Mouse (Mus musculus) limb, embryonic 15.5 days (tissue): ENCODE results near the gene Zfp114. TPM values are rescaled to one million over a fixed set of nuclear protein-coding genes. Genes with fewer than 3 reads are reported as not detected.
A peak's percentile ranks its signal among the peaks of the same experiment; 100 is the strongest.

Experiments
- ATAC-seq: fragments of 200-750 bp; cut with Nextera tagmentation; 2 replicates; pipeline ENCODE4 v1.8.0; 2017; ENCODE audit warnings: low read depth, moderate TSS enrichment; ENCODE audit not compliant: insufficient number of reproducible peaks, low FRiP score, low TSS enrichment
- H3K27ac ChIP-seq: fragments of 300-500 bp; sonication (generic); 2 replicates; pipeline ENCODE4 v1.5.1; 2015; ENCODE audit warnings: moderate library complexity, mild to moderate bottlenecking, inconsistent platforms
- H3K27me3 ChIP-seq: fragments of 300-500 bp; sonication (generic); 2 replicates; pipeline ENCODE4 v1.6.1; 2015; ENCODE audit warnings: inconsistent platforms
- H3K36me3 ChIP-seq: fragments of 300-500 bp; sonication (generic); 2 replicates; pipeline ENCODE4 v1.6.1; 2015; ENCODE audit warnings: inconsistent platforms
- H3K4me1 ChIP-seq: fragments of 300-500 bp; sonication (generic); 2 replicates; pipeline ENCODE4 v1.6.1; 2015; ENCODE audit warnings: inconsistent platforms
- H3K4me2 ChIP-seq: fragments of 300-500 bp; sonication (generic); 2 replicates; pipeline ENCODE4 v1.6.1; 2015; ENCODE audit warnings: mild to moderate bottlenecking, inconsistent platforms
- H3K4me3 ChIP-seq: fragments of 300-500 bp; sonication (generic); 2 replicates; pipeline ENCODE4 v1.5.1; 2015; ENCODE audit warnings: mild to moderate bottlenecking, inconsistent platforms
- H3K9ac ChIP-seq: fragments of 300-500 bp; sonication (generic); 2 replicates; pipeline ENCODE4 v1.6.1; 2015; ENCODE audit warnings: inconsistent platforms
- H3K9me3 ChIP-seq: fragments of 300-500 bp; sonication (generic); 2 replicates; pipeline ENCODE4 v1.6.1; 2016; ENCODE audit warnings: inconsistent platforms
- WGBS: fragments of 180-500 bp; shearing (Covaris S2); methylation state at CpG from one replicate; pipeline ENCODE4 v1.1.7; 2015; 5-methylcytosine and 5-hydroxymethylcytosine counted together
- polyA plus RNA-seq: library from polyadenylated mRNA; unstranded; fragments of >200 nt; fragmentation: Nextera tagmentation; extraction: Ambion mirVana; gene quantifications from 2 replicates; pipeline ENCODE4 v1.2.1, GENCODE M21; 2015

The Zfp114 gene
- polyA plus RNA-seq, 1 experiment from 2014 or later, result 5.2 TPM

DNA sequence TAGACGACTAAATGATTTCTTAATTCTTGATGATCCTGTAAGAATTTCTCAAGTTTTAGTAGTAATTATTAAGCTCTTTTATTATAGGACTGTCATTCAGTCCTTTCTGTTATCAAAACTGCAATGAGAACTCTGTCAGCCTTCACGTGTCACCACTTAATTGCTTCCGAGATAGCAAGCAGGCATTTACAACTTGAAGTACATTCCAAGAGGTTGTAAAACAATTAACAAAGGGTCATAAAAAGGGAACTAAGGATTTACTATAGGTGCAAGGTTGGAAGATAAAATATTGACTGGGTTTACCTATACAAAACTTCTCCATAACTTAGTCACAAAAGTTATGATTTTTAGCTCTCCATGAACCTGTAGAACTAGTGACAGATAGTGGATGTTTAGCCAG lies 18.3 kb downstream of the Zfp114 start:
- H3K9me3 ChIP-seq, result 0 out of 2 replicates have a peak, but pooled peaks cover 2% of the 10 kb centered on the region
- ATAC-seq, result no peak
- no peak overlapping the region for H3K27ac ChIP-seq
- peaks cover 35% of the 10 kb centered on the region for H3K36me3 ChIP-seq
- no peaks in the 10 kb centered on the region for H3K4me1 ChIP-seq
- WGBS, result 54% methylated on average over 3 of the region's 3 CpGs
- no peak overlapping the region for H3K9ac ChIP-seq
- H3K4me2 ChIP-seq, result no peak overlapping the region
- H3K4me3 ChIP-seq, result no peak overlapping the region
- H3K27me3 ChIP-seq, result no peaks in the 10 kb centered on the region

DNA sequence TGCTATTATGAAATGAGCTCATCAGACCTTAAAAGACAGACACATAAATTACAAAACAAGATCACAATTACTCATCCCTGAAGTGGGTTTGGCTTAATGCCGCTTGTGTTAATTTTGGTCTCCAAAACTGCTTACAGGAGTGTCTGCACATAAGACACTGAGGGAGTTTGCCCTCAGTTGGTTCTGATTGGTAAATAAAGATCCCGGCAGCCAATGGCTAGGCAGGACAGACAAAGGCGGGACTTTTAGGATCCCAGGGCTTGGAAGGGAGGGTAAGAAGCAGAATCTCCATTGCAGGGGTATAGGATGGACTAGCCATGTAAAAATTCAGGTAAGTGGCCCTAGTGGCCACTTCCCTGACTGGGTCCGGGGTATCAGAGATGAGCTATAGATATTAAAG lies 22.1 kb downstream of the Zfp114 start:
- Histone ChIP-seq H3K4me1 (no peaks in the 10 kb centered on the region), H3K9me3 (0 out of 2 replicates have a peak, but pooled peaks cover 7% of the 10 kb centered on the region), H3K36me3 (peaks cover 72% of the 10 kb centered on the region), H3K27me3 (no peaks in the 10 kb centered on the region), H3K4me3 (no peak overlapping the region), H3K9ac (no peak overlapping the region), H3K27ac (no peak overlapping the region), H3K4me2 (no peak overlapping the region)
- 93% methylated on average over 4 of the region's 4 CpGs for whole genome bisulfite sequencing
- ATAC-seq, result no peak

DNA sequence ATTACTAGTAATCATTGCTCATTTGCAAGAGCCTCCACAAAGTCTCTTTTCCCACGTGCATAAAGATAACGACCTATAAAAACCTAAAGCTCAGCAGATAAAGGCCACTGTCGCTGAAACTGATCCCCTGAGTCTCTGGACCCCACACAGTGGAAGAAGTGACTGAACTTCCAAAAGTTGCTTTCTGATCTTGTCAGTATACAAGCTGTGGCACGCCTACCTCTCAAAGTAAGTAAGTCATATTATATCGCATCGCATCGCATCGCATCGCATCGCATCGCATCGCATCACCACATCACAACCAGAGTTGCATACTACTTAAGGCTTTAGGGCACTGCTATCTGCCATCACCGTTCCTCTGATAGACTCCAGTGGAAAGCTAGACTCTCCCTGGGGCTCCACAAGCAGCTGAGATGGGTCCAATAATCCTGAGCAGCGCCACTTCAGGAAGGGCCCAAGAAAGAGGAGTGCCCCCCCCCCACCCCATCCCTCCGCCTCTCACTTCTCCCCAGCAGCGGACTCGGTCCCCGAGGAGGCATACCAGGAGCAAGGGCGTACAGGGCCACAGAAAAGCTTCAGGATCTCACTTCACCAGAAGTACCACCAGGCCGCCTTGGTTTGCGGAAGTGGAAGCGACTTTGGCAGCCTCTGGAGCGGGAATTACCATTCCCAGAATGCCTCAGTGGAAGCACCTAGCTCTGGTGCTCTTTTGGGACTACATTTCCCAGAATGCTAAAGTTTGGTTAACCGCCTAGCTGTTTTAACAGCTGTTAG lies 32.8 kb downstream of the Zfp114 start:
- H3K9me3 ChIP-seq, result no peaks in the 10 kb centered on the region
- WGBS, result 13% methylated on average over 24 of the region's 24 CpGs
- peak overlapping the region; percentile 49 for H3K4me2 ChIP-seq
- peak overlapping the region; percentile 87 for H3K27ac ChIP-seq
- H3K9ac ChIP-seq, result peak overlapping the region; percentile 81
- peak; percentile 85 for ATAC-seq
- H3K4me1 ChIP-seq, result peaks cover 4% of the 10 kb centered on the region; the same call in 1 of the 2 replicates
- peaks cover 27% of the 10 kb centered on the region for H3K36me3 ChIP-seq
- no peaks in the 10 kb centered on the region for H3K27me3 ChIP-seq
- H3K4me3 ChIP-seq, result peak overlapping the region; percentile 66

DNA sequence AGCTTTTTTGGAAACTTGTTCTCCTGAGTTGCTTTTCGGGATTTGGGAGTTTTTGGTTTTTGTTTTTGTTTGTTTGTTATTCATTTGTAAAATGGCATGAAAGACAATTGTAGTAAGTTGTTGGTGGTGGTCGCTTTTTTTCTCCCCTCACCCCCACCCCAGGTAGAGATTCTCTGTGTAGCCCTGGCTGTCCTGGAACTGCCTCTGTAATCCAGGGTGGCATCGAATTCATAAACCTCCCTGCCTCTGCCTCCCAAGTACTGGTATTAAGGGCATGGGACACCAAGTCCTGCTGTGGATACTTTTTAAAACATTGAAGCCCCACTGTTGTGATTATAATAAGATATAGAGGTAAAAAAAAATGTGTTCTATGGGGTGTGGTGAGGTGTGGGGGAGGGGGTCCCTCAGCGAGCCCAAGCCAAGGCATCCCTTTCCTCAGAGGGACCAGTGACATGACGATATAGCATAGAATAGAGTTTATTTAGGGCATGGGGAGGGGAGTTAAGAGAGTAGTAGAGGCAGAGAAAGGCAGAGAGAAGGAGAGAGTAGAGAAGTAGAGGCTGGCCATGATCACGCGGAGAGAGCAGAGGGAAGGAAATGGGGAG lies 33.5 kb downstream of the Zfp114 start:
- WGBS, result 55% methylated on average over 7 of the region's 7 CpGs
- Histone ChIP-seq H3K36me3 (peaks cover 22% of the 10 kb centered on the region), H3K9ac (no peak overlapping the region), H3K4me1 (peaks cover 4% of the 10 kb centered on the region; the same call in 1 of the 2 replicates), H3K27ac (no peak overlapping the region), H3K4me3 (peak overlapping the region; percentile 66), H3K27me3 (no peaks in the 10 kb centered on the region), H3K4me2 (peak overlapping the region; percentile 49; the same call in 1 of the 2 replicates), H3K9me3 (no peaks in the 10 kb centered on the region)
- no peak for ATAC-seq

DNA sequence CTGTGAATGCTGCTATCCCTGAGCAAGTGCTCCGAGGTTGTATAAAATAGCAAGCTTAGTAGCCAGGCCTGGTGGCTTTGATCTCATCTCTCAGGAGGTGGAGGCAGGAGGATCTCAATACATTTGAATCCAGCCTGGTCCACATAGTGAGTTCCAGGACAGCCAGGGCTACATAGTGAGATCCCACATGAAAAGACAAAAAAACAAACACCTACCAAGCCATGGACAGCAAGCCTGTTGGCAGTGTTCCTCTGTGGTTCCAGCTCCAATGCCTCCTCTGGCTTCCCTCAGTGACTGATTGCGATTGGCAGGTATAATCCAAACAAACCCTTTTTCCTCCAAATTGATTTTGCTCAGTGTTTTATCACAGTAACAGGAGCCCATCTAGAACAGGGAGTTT lies 35.4 kb downstream of the Zfp114 start:
- no peak overlapping the region for H3K4me3 ChIP-seq
- peaks cover 4% of the 10 kb centered on the region; the same call in 1 of the 2 replicates for H3K4me1 ChIP-seq
- 78% methylated on average over 2 of the region's 2 CpGs for WGBS
- H3K27ac ChIP-seq, result no peak overlapping the region
- no peak for ATAC-seq
- no peaks in the 10 kb centered on the region for H3K27me3 ChIP-seq
- H3K9me3 ChIP-seq, result no peaks in the 10 kb centered on the region
- peaks cover 7% of the 10 kb centered on the region; the same call in 1 of the 2 replicates for H3K36me3 ChIP-seq
- H3K4me2 ChIP-seq, result no peak overlapping the region
- no peak overlapping the region for H3K9ac ChIP-seq

DNA sequence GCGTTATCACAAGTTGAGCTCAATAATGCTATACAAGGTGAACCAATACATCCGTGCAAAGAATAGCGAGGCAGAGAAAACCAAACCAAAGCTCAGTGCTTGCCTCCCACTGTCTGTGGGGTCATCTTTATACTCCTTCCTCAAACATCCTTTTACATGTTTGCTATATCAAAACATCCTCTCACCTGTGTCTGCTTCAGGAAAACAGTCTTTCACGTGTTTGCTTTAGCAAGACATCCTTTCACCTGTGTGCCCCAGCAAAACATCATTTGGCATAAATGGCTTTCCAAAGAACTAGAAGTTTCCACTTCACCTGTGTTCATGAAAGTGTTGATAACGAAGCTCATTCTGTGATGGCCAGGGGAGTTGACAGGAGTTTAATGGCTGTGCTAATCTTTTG lies 36.5 kb downstream of the Zfp114 start, which contains the start of gene Zfp111:
Gene Zfp111, minus strand, starts transcription at position 101 of the 400 bp plus-strand sequence.
- no peak for ATAC-seq
- H3K27ac ChIP-seq, result no peak within 1 kb of the TSS

More for the DNA sequence above, 36.5 kb downstream of the Zfp114 start, which contains the start of gene Zfp111:
- Histone ChIP-seq H3K4me1 (peaks cover 4% of the 10 kb centered on the region; the same call in 1 of the 2 replicates), H3K9me3 (no peaks in the 10 kb centered on the region), H3K36me3 (no peaks in the 10 kb centered on the region), H3K4me3 (no peak within 1 kb of the TSS), H3K4me2 (no peak within 1 kb of the TSS), H3K27me3 (no peaks in the 10 kb centered on the region), H3K9ac (no peak within 1 kb of the TSS)
- WGBS, result 81% methylated on average over 5 of the region's 5 CpGs

Other genes with a start within 250 kb of the Zfp114 start
- not detected in 2 replicates for gene Vmn1r179, start 248.1 kb upstream of the Zfp114 start, polyA plus RNA-seq
- not detected in 2 replicates for gene Vmn1r180, start 224.4 kb upstream of the Zfp114 start, polyA plus RNA-seq
- not detected in 2 replicates for gene Vmn1r181, start 200.4 kb upstream of the Zfp114 start, polyA plus RNA-seq
- gene V1rd19, start 173.4 kb upstream of the Zfp114 start, polyA plus RNA-seq, result not detected in 2 replicates
- gene Vmn1r183, start 121.8 kb upstream of the Zfp114 start, polyA plus RNA-seq, result not detected in 2 replicates
- gene Zfp180, start 93.1 kb upstream of the Zfp114 start, polyA plus RNA-seq, result 19.1 and 20.4 TPM in 2 replicates
- gene Zfp112, start 62.7 kb upstream of the Zfp114 start, polyA plus RNA-seq, result 6.9 and 7.9 TPM in 2 replicates
- 16.9 and 19.7 TPM in 2 replicates for gene Zfp235, start 40.9 kb upstream of the Zfp114 start, polyA plus RNA-seq
- gene Zfp111, start 36.4 kb downstream of the Zfp114 start, polyA plus RNA-seq, result 10.4 and 11.7 TPM in 2 replicates
- gene Zfp109, start 62.5 kb downstream of the Zfp114 start, polyA plus RNA-seq, result 4.7 and 5.1 TPM in 2 replicates
- gene Zfp108, start 79.7 kb downstream of the Zfp114 start, polyA plus RNA-seq, result 5.5 and 6.1 TPM in 2 replicates
- gene Zfp93, start 95.4 kb downstream of the Zfp114 start, polyA plus RNA-seq, result 9.1 and 10.2 TPM in 2 replicates
- 39.6 and 49.2 TPM in 2 replicates for gene Zfp61, start 126.2 kb downstream of the Zfp114 start, polyA plus RNA-seq
- gene Zfp94, start 141.6 kb downstream of the Zfp114 start, polyA plus RNA-seq, result 12.2 and 12.8 TPM in 2 replicates
- gene Tescl, start 158.9 kb downstream of the Zfp114 start, polyA plus RNA-seq, result not detected in 2 replicates
- 55.8 and 59.7 TPM in 2 replicates for gene Lypd5, start 174.1 kb downstream of the Zfp114 start, polyA plus RNA-seq
- 3.0 and 3.4 TPM in 2 replicates for gene Kcnn4, start 195.2 kb downstream of the Zfp114 start, polyA plus RNA-seq
- gene Smg9, start 224.6 kb downstream of the Zfp114 start, polyA plus RNA-seq, result 23.2 and 23.6 TPM in 2 replicates